Mouse (Mus musculus): ENCODE measurements at regions not wholly inside any gene's neighbourhood (a gene's known extent, or its start where the extent isn't known, plus 50 kb on each side); places are given as distances from the start of the nearest gene placed in this dataset.

- H3K4me2 ChIP-seq (ENCODE audit: low read depth), result no peak overlapping the region
- H3K4me3 ChIP-seq (ENCODE audit: insufficient read depth in 1 of 2, low read depth in 2 of 2, low read length in 2 of 2), result no peak overlapping the region
- TF ChIP-seq EP300 (IDR thresholded peaks at IDR 0.05; ENCODE audit: low read depth), result no peak
- TF ChIP-seq CTCF (IDR thresholded peaks at IDR 0.05; ENCODE audit: low read depth), result no peak
Measured at GRCm38 (mm10) chr16:24159336-24159735, 170.7 kb upstream of the Bcl6 start.

GRCm38 (mm10) chr16:24157753-24158152 lies 169.1 kb upstream of the Bcl6 start:
- Histone ChIP-seq H3K4me3 (ENCODE audit: insufficient read depth in 1 of 2, low read depth in 2 of 2, low read length in 2 of 2) (no peak overlapping the region), H3K27ac (no peak overlapping the region), H3K4me1 (replicated peaks; ENCODE audit: control insufficient read depth in 2 of 2, insufficient read depth in 2 of 2, low read length in 1 of 2) (peaks cover 0 to 3% of the 10 kb centered on the region in 2 experiments; a peak in 1 of 4 replicates), H3K27me3 (ENCODE audit: control insufficient read depth, insufficient read depth, low read length) (no peaks in the 10 kb centered on the region), H3K9me3 (ENCODE audit: control insufficient read depth, low read length) (no peaks in the 10 kb centered on the region), H3K4me2 (ENCODE audit: low read depth) (no peak overlapping the region), H3K36me3 (replicated peaks; ENCODE audit: control insufficient read depth, insufficient read depth, low read depth) (no peaks in the 10 kb centered on the region), H3K9ac (replicated peaks) (no peak overlapping the region)
- ATAC-seq (ENCODE audit: insufficient read depth) (no peak), DNase-seq (ENCODE audit: low read depth in 3 of 3, low spot score in 3 of 3) (no peak)
- TF ChIP-seq CTCF (IDR thresholded peaks at IDR 0.05; ENCODE audit: low read depth) (no peak), EP300 (IDR thresholded peaks at IDR 0.05; ENCODE audit: low read depth) (no peak)
- 55% methylated on average over 2 of the region's 2 CpGs for WGBS (ENCODE audit: insufficient replicate concordance)

More at GRCm38 (mm10) chr16:24159336-24159735, 170.7 kb upstream of the Bcl6 start:
- H3K27ac ChIP-seq, result no peak overlapping the region
- DNase-seq (ENCODE audit: low read depth in 3 of 3, low spot score in 3 of 3) (no peak), ATAC-seq (ENCODE audit: insufficient read depth) (no peak)
- 52% methylated on average over 2 of the region's 2 CpGs for WGBS (ENCODE audit: insufficient replicate concordance)
- no peaks in the 10 kb centered on the region for H3K36me3 ChIP-seq (replicated peaks; ENCODE audit: control insufficient read depth, insufficient read depth, low read depth)
- H3K9me3 ChIP-seq (ENCODE audit: control insufficient read depth, low read length), result no peaks in the 10 kb centered on the region
- 0 out of 4 replicates have a peak, but pooled peaks cover 0 to 2% of the 10 kb centered on the region in 2 experiments for H3K4me1 ChIP-seq (replicated peaks; ENCODE audit: control insufficient read depth in 2 of 2, insufficient read depth in 2 of 2, low read length in 1 of 2)
- H3K27me3 ChIP-seq (ENCODE audit: control insufficient read depth, insufficient read depth, low read length), result no peaks in the 10 kb centered on the region
- H3K9ac ChIP-seq (replicated peaks), result no peak overlapping the region

- Histone ChIP-seq H3K9ac (replicated peaks) (no peak overlapping the region), H3K27ac (no peak overlapping the region), H3K9me3 (ENCODE audit: control insufficient read depth, low read length) (no peaks in the 10 kb centered on the region), H3K27me3 (ENCODE audit: control insufficient read depth, insufficient read depth, low read length) (no peaks in the 10 kb centered on the region), H3K36me3 (replicated peaks; ENCODE audit: control insufficient read depth, insufficient read depth, low read depth) (no peaks in the 10 kb centered on the region), H3K4me3 (ENCODE audit: insufficient read depth in 1 of 2, low read depth in 2 of 2, low read length in 2 of 2) (no peak overlapping the region), H3K4me1 (replicated peaks; ENCODE audit: control insufficient read depth in 2 of 2, insufficient read depth in 2 of 2, low read length in 1 of 2) (peaks cover 0 to 3% of the 10 kb centered on the region in 2 experiments; a peak in 1 of 4 replicates), H3K4me2 (ENCODE audit: low read depth) (no peak overlapping the region)
- no peak for TF ChIP-seq EP300 (IDR thresholded peaks at IDR 0.05; ENCODE audit: low read depth)
- no peak for TF ChIP-seq CTCF (IDR thresholded peaks at IDR 0.05; ENCODE audit: low read depth)
- ATAC-seq (ENCODE audit: insufficient read depth) (no peak), DNase-seq (ENCODE audit: low read depth in 3 of 3, low spot score in 3 of 3) (no peak)
- WGBS (ENCODE audit: insufficient replicate concordance), result 53% methylated on average over 6 of the region's 6 CpGs
Measured at GRCm38 (mm10) chr16:24156729-24157430, 168.2 kb upstream of the Bcl6 start.

GRCm38 (mm10) chr16:24154816-24155357 lies 166.2 kb upstream of the Bcl6 start:
- H3K27ac ChIP-seq, result no peak overlapping the region
- H3K4me2 ChIP-seq (ENCODE audit: low read depth), result no peak overlapping the region
- no peaks in the 10 kb centered on the region for H3K9me3 ChIP-seq (ENCODE audit: control insufficient read depth, low read length)
- H3K4me1 ChIP-seq (replicated peaks; ENCODE audit: control insufficient read depth in 2 of 2, insufficient read depth in 2 of 2, low read length in 1 of 2), result peaks cover 0 to 15% of the 10 kb centered on the region in 2 experiments; a peak in 2 of 4 replicates
- no peaks in the 10 kb centered on the region for H3K36me3 ChIP-seq (replicated peaks; ENCODE audit: control insufficient read depth, insufficient read depth, low read depth)
- 44% methylated on average over 4 of the region's 4 CpGs for WGBS (ENCODE audit: insufficient replicate concordance)
- H3K27me3 ChIP-seq (ENCODE audit: control insufficient read depth, insufficient read depth, low read length), result no peaks in the 10 kb centered on the region
- no peak overlapping the region for H3K4me3 ChIP-seq (ENCODE audit: insufficient read depth in 1 of 2, low read depth in 2 of 2, low read length in 2 of 2)
- ATAC-seq (ENCODE audit: insufficient read depth) (no peak), DNase-seq (ENCODE audit: low read depth in 3 of 3, low spot score in 3 of 3) (no peak)
- no peak for TF ChIP-seq CTCF (IDR thresholded peaks at IDR 0.05; ENCODE audit: low read depth)
- TF ChIP-seq EP300 (IDR thresholded peaks at IDR 0.05; ENCODE audit: low read depth), result no peak
- no peak overlapping the region for H3K9ac ChIP-seq (replicated peaks)

GRCm38 (mm10) chr16:24153943-24154342 lies 165.3 kb upstream of the Bcl6 start:
- Histone ChIP-seq H3K4me1 (replicated peaks; ENCODE audit: control insufficient read depth in 2 of 2, insufficient read depth in 2 of 2, low read length in 1 of 2) (peaks cover 0 to 15% of the 10 kb centered on the region in 2 experiments; a peak in 2 of 4 replicates), H3K4me2 (ENCODE audit: low read depth) (no peak overlapping the region), H3K27me3 (ENCODE audit: control insufficient read depth, insufficient read depth, low read length) (no peaks in the 10 kb centered on the region), H3K4me3 (ENCODE audit: insufficient read depth in 1 of 2, low read depth in 2 of 2, low read length in 2 of 2) (no peak overlapping the region), H3K36me3 (replicated peaks; ENCODE audit: control insufficient read depth, insufficient read depth, low read depth) (no peaks in the 10 kb centered on the region), H3K9me3 (ENCODE audit: control insufficient read depth, low read length) (no peaks in the 10 kb centered on the region), H3K27ac (no peak overlapping the region), H3K9ac (replicated peaks) (no peak overlapping the region)
- DNase-seq (ENCODE audit: low read depth in 3 of 3, low spot score in 3 of 3) (no peak), ATAC-seq (ENCODE audit: insufficient read depth) (no peak)
- 12% methylated on average over 1 of the region's 1 CpGs for WGBS (ENCODE audit: insufficient replicate concordance)
- no peak for TF ChIP-seq CTCF (IDR thresholded peaks at IDR 0.05; ENCODE audit: low read depth)

Data from liver, embryonic 14.5 days (tissue).